Mouse (Mus musculus): ENCODE data around the gene Iyd. TPM values are rescaled to one million over a fixed set of nuclear protein-coding genes. Genes with fewer than 3 reads are reported as not detected.
"Not testable (repeated sequence)": the region's sequence is repeated elsewhere in the genome, so short reads cannot be mapped to it uniquely, and the experiment has no call there.

The Iyd gene
- not detected for polyA plus RNA-seq (2017; shearing (Covaris generic))

DNA sequence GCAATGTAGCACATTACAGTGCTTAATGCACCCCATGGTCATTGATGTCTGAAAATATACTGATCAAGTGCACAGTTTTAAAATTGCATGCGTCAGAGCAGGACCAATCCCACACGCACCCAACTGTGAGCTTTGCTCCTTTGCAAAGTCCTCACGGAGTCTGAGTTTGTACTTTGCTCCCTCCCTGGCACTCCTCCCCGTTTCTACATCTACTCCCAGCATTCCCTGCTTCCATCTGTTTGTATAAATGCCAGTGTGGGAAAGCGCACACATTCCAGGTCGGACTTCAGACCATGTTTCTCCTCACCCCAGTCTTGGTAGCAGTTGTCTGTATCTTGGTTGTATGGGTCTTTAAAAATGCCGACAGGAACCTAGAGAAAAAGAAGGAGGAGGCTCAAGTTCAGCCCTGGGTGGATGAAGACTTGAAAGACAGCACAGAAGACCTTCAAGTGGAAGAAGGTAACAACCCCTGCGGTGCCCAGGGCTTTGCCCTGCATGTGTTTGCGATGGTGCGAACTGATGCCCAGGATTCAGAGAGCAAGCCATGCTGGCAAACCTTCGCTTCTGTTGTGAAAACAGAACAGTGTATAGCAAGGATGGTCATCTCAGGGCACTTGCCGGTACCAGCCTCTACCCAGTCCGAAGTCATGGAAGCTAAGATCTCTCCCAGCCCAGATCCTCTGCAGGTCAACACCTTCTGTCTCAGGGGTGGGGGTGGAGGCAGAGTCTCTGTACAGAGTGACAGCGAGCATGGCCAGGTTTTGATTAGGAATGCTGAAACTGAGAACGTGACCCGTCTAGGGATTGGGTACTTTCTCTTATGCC lies at the start of gene Iyd:
Iyd (plus strand) TSS at position 238 of the 825 bp plus-strand sequence.
- no peak for ATAC-seq

DNA sequence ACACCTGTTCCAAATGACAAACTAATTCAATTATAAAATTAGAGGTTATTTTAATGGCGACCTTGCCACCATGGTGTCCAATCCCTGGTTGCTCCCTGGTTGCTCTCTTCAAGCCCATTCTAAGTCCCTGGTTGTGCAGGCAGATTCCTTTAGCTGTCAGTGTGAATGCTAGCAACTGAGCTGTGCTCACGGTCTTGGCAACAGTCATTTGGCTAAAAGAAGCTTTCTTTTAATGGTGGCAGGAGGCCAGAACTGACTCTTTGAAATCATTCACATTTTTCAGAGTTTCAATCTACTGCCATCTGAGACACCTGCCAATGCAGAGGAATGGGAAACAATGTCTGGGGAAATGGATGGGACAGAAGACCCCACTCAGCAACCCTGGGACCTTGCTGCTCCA lies 43.2 kb upstream of the Iyd start:
- ATAC-seq = no peak

DNA sequence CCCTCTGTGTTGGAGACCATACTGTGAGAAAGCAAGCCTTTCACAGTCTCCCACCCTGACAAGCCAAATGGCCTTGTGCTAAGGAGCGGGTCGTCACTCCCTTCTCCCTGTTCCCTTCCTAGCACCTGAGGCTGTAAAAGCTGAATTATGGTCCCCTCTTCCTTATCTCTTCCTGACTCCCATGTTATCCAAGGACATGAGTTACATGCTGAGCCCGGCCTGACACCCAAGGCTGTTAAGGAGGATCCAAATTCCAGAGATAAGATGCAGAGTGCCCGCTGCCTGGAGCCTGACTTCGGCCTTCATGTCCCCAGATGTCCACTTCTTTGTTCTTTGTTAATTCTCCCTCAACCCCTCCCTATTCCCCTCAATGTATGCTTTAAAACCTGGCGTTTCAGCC lies 39.2 kb upstream of the Iyd start:
- ATAC-seq = not testable (repeated sequence)

DNA sequence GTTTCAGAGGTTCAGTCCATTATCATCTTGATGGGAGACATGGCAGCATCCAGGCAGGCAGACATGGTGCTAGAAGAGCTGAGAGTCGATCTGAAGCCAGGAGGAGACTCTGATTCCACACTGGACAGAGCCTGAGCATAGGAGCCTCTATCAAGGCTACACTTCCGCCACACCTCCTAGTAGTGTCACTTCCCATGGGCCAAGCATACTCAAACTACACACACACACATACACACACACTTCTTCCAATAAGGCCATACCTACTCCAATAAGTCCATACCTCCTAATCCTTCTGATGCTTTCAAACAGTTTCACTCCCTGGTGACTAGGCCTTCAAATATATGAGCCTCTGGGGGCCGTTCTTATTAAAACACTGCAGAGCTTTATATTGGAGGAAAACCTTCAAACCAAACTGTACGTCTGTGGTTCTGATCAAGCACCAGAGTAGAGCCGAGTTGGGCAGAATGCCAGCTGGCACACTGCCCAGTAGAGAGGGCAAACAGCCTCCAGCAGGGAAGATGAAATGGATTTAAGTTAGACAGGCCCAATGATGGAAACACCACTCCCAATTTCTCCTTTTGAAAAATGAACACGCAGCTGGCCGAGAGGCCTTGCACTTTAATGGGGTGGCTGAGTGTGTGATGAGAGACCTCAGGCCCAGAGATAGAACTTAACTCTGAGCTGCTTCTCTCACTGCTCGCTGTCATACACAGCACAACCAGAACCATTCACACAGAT lies 32.4 kb upstream of the Iyd start:
- ATAC-seq = no peak

DNA sequence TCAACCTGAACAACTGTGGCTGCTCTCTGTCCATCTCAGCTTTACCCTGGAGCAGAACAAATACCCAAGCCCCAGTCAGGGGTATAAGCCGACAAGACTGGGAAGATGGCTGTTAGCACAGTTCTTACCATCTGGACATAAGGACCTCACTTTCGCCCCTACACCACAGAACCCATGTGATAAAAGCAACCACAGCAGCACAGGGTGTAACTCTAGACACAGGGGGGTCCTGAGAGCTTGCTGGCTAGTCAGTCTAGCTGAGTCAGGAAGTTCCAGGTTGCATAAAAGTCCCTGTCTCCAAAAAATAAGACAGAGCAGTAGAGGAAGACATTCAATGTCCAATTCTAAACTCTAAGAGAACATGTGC lies 31.8 kb upstream of the Iyd start:
- ATAC-seq = no peak

DNA sequence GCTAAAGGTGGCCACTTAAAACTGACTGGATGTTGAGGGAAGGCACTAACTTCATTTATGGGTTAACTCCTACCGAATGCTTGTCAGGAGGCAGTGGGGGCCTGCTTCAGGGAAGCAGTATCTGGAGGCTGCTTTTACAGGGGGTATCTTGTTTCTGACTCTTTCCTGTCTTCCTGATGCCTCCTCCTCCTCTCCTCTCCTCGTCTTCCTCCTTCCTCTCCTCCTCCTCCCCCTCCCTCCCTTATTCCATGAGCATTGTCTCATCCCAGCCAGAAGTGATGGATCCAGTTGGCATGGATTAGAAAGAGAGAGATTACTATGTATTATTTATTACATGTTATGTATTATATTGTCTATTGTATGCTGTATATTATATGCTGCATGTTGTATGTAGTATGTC lies 31.3 kb upstream of the Iyd start:
- ATAC-seq = no peak

DNA sequence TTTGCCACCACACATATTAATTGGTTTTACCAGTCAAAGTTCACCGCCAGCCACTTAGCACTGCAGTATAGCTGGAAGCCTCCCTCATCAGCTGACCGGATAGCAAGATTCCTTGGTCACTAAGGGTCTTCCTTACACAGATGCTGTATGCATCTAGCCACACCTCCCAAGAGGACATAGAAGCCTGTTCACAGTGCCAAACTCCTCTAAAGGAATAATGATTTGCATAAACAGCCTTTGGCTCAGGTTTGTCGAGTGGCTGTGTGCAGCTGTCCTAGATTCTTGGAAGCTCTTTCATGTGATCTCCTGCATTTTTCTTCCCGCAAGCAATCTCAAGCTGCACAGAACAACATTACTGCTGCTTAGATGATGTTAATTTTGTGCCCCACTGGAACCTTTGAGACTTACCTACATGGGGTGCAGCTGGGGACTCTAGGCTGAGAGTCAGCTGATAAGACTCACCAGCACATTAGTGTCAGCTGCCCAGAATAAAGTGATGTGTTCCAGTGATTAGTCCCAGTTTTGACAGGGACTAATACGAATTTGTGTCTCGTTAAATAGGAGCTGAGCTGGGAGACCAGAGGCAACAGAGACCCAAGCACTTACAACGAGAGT lies 30.3 kb upstream of the Iyd start:
- ATAC-seq = no peak

DNA sequence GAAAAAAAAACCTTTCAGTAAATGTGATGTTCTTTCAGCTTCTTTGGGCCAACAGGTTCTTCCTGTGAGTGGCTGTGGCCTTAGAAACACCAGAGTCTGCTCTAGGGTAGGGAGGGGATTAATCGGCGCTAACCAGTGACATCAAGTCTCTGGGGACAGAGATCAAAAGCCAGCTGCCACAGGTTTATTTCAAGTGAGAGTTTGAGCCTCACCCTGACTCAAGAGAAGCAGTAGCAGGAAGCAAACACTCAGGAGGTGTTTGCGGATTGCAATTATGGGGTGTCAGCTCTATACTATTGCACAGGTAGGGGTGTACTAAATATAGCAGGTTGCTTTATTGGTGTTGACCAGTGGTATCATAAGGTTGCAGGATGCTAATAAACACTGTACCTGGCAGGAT lies 29.6 kb upstream of the Iyd start:
- peak; percentile 30 for ATAC-seq

DNA sequence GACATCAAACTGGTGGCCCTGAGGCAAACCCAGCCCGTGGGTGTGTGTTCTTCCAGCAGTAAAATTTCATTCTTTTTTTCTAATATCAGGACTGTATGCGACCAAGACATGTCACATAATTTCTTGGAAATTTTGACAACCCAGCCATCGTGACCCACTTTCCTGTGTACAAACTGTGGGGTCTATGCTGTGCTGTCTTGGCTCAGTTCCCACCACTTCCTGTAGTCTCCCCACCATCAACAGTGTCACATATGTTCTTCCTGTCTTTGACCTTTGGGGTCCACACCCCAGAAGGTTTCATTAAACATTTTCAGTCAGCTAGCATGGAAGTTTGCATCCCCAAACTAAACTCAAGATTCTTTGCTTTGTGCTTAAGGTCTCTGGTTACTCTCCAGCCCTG lies 28.6 kb upstream of the Iyd start:
- ATAC-seq = peak; percentile 31

DNA sequence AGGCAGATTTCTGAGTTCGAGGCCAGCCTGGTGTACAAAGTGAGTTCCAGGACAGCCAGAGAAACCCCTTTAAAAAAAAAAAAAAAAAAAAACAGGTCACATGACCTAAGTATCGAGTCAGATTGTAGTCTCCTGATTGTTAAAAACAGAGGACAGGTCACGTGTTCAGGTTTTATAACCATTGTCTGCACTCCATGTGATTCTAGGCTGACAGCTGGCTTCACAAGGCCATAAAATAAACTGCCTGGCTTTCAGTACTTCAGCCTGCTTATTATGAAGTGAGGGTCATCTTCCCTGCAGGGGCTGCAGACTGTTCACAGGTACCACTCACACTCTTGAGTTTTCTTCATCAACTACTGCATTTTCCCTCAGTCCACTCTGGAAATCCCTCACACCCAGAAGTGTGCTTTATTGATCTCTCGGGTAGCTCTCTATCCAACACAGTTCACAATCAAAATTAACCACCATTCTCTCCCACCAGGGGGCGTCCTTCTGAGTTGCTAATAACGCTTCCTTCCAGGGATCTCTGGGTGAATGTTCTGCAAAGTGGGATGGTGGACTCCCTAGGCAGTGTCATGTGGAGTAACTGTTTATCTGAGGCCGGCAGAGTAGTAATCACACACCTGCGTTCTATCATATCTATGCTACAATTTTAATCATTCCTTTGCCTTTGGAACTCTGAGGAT lies 27.3 kb upstream of the Iyd start:
- no peak for ATAC-seq

DNA sequence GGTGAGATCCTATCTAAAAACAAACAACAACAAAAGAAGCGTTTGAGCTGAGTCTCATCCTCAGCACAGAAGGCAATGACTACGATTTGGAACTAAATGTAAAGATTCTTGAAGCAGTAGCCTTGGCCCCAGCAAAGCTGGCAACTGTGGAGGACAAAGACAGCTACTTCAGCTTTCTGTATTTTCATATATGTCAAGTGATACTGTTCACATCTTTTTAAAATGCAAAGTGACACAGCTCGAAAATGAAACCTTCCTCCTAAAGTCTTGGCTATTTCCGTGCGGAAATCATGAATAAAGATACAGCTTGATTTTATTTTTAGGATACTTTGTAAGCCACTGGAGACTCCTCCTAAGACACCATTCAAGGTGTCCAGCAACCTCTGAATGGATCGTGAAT lies 26.1 kb upstream of the Iyd start:
- no peak for ATAC-seq

DNA sequence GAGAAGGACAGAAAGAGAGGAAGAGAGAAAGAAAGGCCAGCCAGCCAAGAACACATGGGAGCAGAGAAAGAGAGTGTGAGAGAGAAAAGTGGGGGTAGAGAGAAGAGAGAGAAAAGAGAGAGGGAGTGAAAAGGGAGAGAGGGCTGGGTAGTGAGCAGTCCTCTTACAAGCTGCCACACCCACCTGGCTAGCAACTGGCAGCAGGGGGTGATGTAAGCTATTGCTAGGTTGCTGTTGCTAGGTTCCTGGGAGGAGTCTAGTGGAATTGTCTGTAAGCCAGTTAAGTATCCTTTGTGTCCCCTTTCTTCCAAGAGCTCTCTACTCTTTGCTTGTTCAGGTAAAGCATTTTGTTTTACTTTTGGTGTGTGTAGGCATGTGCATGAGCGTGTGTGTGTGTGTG lies 25.4 kb upstream of the Iyd start:
- ATAC-seq = no peak

DNA sequence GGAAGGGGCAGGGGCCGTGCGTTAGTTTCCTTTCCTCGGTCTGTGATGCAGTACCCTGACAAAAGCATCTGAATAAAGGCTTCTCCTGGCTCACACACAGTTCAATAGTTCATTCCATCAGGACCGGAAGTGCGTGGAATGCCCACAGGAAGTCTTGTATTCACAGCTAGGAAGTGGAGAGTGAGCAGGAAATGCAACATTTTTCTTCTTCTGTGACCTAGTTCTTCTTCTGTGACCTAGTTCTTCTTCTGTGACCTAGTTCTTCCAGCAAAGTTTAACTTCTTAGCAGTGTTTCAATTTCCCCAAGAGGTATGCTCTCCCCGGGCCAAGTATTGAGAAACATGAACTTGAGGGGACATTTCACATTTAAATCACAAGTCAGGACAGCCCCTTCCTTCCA lies 23.6 kb upstream of the Iyd start:
- peak; percentile 65 for ATAC-seq

DNA sequence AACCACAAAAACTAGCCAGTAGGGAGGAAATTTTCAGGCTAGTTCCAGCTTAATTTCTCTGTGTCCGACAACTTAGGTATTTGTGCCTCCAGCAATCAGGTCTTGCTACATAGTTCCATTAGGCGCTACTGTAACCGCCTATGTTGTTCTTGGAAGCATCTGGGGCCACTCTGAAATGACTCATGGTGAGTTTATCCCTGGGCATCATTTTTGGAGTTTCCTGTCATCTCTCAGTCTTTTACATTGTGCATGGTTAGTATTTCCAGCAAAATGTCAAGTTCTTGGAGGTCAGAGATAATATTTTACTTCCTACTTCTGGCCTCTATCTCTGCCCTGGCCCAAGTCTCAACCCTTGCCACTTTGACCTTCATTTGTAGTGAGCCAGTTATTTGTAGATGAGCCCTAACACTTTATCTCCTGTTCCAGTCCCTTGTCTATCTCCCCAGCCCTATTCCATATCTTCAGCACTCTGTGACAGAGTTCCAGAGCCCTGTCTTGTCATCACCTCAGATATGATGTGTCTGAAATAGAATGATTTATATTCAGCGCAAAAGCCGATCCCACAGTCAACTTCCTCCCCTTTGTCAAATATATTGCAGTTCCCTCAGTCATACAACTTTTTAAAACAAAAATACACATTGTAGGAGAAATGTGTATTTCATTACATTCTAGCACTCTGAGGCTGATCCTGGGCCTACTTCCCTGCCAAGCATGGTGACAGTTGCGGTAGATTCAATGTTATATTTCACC lies 16.8 kb upstream of the Iyd start:
- ATAC-seq = no peak

DNA sequence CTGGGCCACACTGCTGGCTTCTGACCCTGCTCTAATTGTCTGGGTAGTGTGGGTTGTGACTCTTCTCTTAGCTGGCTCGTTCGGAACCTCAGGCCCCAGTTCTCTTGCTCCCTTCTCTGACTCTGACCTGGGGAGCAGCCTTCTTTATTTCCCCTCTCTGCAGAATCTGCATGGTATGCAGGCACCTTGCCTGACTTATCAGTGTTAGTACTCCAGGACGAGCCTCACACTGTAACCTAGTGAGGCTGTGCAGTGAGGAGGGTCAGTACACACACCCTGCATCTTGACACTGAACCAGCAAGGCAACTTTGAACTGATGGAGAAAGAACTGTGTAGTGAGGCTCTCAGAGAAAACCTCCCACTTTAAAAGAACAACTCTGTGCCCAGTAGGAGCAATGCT lies 15.5 kb upstream of the Iyd start:
- no peak for ATAC-seq

DNA sequence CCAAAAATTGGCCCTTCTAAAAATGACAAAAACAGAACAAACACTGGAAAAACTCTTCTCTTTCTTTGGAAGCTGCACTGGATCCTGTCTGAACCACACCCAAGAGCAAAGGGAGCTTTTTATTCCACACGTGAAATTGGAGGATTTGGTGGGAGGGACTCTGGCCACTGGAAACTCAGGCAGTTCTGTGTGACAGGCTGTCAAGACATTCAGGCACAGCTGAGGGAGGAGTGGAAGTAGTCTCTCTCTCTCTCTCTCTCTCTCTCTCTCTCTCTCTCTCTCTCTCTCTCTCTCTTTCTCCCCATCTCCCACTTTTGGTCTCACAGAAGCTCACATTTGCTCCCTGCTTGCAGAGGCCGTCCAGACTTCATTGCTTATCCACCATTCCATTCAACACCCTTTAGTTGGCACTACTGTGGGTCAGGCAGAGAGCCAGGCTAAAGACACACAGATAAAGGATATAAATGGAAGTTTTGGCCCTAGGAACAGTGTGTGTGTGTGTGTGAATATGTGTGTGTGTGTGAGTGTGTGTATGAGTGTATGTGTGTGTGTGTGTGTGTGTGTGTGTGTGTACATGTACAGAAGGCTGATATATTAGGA lies 14.5 kb upstream of the Iyd start:
- no peak for ATAC-seq

DNA sequence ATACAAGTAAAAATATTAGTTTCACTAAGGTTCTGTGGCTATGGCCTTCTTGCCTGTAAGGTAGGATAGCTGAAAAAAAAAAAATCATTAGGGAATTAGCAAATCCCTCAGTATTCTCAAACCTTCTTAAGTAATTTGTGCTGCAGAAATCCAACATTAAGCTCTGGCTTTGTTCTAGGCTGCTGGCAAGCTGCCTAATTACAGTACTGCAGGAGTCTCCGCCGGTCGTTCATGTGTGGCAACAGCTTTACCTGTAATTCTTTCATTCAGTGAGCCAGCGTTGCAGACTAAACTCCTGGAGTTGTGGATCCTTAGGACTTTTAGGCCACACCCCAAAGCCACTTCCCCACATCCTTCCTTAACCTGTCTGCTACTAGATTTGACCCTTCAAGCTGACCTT lies 10.2 kb upstream of the Iyd start:
- ATAC-seq = no peak

DNA sequence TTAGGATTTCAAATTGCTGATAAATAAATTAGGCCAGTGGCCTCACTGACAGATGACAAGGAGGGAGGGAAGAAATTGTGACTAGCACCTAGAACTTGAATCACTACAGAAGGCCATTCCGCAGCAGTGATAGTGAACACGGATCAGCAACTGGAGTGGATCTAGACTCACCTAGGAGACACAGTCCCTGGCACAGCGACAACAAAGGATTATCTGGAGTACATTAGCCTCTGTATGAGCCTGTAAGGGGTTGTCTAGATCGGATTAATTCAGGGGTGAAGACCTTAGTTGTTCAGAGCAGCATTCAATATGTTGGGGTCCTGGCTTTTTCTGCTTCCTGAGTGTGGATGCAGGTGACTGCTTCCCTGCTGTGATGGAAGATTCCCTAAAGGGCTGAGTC lies 9.4 kb upstream of the Iyd start:
- ATAC-seq = no peak

DNA sequence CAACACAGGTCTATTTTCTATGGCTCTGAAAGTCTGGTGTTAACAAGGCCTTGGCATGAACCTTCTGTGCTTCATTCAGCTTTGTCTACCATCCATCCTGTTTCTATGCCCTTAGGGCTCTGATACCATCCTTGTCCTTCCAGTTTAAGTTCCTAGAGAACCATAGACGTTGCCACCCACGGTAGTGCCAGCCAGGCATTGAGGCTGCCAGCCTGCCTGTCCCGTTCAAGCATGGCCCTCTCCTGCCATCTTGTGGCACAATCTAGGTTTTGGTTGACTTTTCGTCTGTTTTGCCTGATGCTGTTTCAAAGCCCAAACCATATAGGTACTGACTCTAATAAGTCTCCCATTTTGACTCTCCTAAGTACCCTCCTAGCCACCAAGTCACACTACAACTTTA lies 8.7 kb upstream of the Iyd start:
- peak; percentile 71 for ATAC-seq

DNA sequence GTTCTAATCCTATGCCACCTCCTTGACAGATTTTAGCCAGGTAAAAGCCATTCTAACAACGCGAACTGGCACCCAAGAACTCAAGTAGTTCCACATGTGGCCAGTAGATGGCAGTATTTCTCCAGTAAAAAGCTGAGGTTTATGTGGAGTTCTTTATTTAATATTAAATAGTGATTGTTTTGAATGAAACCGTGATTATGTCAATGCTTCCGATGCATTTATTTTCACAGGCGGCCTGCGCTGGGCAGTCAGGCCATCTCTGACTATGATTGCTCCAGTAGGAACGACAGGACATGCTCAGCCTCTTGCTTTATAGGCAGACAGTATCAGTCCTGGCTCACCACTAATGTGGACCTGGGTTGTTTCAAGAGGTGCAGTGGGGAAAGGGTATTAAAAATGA lies 5.6 kb upstream of the Iyd start:
- ATAC-seq = no peak

DNA sequence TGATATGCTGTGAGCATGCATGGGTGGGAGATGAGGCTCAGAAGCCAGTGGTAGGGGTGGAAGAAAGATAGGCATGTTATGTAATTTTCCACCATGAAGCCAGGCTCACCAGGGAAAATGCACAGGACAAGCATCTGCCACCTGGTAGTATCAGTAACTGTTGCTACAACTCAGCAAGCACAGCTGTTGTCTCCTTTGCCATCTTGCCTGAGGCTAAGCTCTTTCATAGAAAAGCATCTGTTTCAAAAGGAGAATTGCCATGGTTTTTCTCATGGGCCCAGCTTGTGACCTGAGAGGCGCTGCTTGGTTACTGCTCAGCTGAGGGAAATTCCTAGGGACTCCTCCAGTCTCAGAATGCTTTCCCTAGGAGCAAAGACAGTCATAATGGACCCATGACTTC lies 3.7 kb upstream of the Iyd start:
- no peak for ATAC-seq

DNA sequence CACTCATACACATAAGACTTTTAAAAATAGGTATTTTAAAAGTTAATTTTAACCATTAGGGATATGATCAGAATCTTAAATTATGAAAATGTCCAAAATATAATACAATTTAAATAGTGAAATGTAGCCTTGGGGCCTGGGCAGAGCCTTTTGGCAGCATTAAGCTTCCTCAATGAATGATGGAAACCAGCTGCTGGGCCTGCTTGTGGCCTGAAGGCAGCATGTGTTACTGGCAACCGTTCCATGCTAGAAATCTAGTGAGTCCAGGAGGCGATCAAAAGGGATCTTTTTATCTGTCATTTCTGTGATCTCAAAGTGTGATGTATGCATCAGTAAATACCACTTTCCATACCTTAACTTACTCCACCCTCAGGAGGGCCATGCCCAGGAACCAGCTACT lies 9.3 kb downstream of the Iyd start:
- no peak for ATAC-seq

Measured in CD4-positive, CD25-positive, alpha-beta regulatory T cell, adult 4 months (primary cell).